Mouse (Mus musculus) heart, embryonic 13.5 days (tissue): ENCODE measurements at regions not wholly inside any gene's neighbourhood (a gene's known extent, or its start where the extent isn't known, plus 50 kb on each side); places are given as distances from the start of the nearest gene placed in this dataset.

ENCODE experiments used
- ATAC-seq: fragments of 200-750 bp; cut with Nextera tagmentation; 2 replicates; pipeline ENCODE4 v1.8.0; 2017; ENCODE audit warnings: moderate TSS enrichment; ENCODE audit not compliant: insufficient number of reproducible peaks, low FRiP score, low TSS enrichment; ENCODE audit errors: extremely low read depth
- H3K27ac ChIP-seq: fragments of 300-500 bp; sonication (generic); replicated peaks from 2 replicates; pipeline ENCODE4 v1.5.1; 2015; ENCODE audit warnings: moderate library complexity, mild to moderate bottlenecking, inconsistent platforms
- H3K27me3 ChIP-seq: fragments of 300-500 bp; sonication (generic); replicated peaks from 2 replicates; pipeline ENCODE4 v1.6.1; 2015; ENCODE audit warnings: mild to moderate bottlenecking, inconsistent platforms
- H3K36me3 ChIP-seq: fragments of 300-500 bp; sonication (generic); 2 replicates; pipeline ENCODE4 v1.6.1; 2015; ENCODE audit warnings: mild to moderate bottlenecking, inconsistent platforms
- H3K4me1 ChIP-seq: fragments of 300-500 bp; sonication (generic); 2 replicates; pipeline ENCODE4 v1.6.1; 2015; ENCODE audit warnings: inconsistent platforms
- H3K4me2 ChIP-seq: fragments of 300-500 bp; sonication (generic); 2 replicates; pipeline ENCODE4 v1.6.1; 2015; ENCODE audit warnings: inconsistent platforms, mild to moderate bottlenecking, moderate library complexity
- H3K4me3 ChIP-seq: fragments of 300-500 bp; sonication (generic); 2 replicates; pipeline ENCODE4 v1.5.1; 2015; ENCODE audit warnings: moderate library complexity, mild to moderate bottlenecking, inconsistent platforms
- H3K9ac ChIP-seq: fragments of 300-500 bp; sonication (generic); 2 replicates; pipeline ENCODE4 v1.6.1; 2015; ENCODE audit warnings: inconsistent platforms, mild to moderate bottlenecking, moderate library complexity
- H3K9me3 ChIP-seq: fragments of 300-500 bp; sonication (generic); 2 replicates; pipeline ENCODE4 v1.6.1; 2016; ENCODE audit warnings: inconsistent platforms
- WGBS: fragments of 180-500 bp; shearing (Covaris S2); methylation state at CpG from one replicate; pipeline ENCODE4 v1.1.7; 2015; ENCODE audit warnings: mixed read lengths; 5-methylcytosine and 5-hydroxymethylcytosine counted together

GRCm38 (mm10) chr10:12092521-12092920, 749.3 kb downstream of the Epm2a start:
- no peaks in the 10 kb centered on the region for H3K4me1 ChIP-seq
- no peaks in the 10 kb centered on the region for H3K27me3 ChIP-seq
- no peak overlapping the region for H3K27ac ChIP-seq
- H3K4me3 ChIP-seq, result no peak overlapping the region
- no peak overlapping the region for H3K9ac ChIP-seq
- WGBS, result 41% methylated on average over 1 of the region's 1 CpGs
- no peaks in the 10 kb centered on the region for H3K9me3 ChIP-seq
- H3K4me2 ChIP-seq, result no peak overlapping the region
- ATAC-seq, result no peak
- no peaks in the 10 kb centered on the region for H3K36me3 ChIP-seq

GRCm38 (mm10) chr10:12096678-12097077, 753.5 kb downstream of the Epm2a start:
- no peak overlapping the region for H3K9ac ChIP-seq
- H3K27me3 ChIP-seq, result no peaks in the 10 kb centered on the region
- no peak for ATAC-seq
- H3K4me1 ChIP-seq, result no peaks in the 10 kb centered on the region
- H3K27ac ChIP-seq, result no peak overlapping the region
- H3K36me3 ChIP-seq, result no peaks in the 10 kb centered on the region
- no peaks in the 10 kb centered on the region for H3K9me3 ChIP-seq
- WGBS, result 72% methylated on average over 3 of the region's 3 CpGs
- no peak overlapping the region for H3K4me2 ChIP-seq
- no peak overlapping the region for H3K4me3 ChIP-seq

GRCm38 (mm10) chr10:12107001-12107418, 762.2 kb downstream of the Utrn start:
- Histone ChIP-seq H3K4me2 (no peak overlapping the region), H3K9ac (no peak overlapping the region), H3K36me3 (no peaks in the 10 kb centered on the region), H3K27ac (no peak overlapping the region), H3K4me1 (no peaks in the 10 kb centered on the region), H3K27me3 (no peaks in the 10 kb centered on the region), H3K9me3 (no peaks in the 10 kb centered on the region), H3K4me3 (no peak overlapping the region)
- no peak for ATAC-seq

GRCm38 (mm10) chr10:12111720-12112119, 757.4 kb downstream of the Utrn start:
- WGBS, result 68% methylated on average over 1 of the region's 1 CpGs

GRCm38 (mm10) chr10:12115767-12116166, 753.4 kb downstream of the Utrn start:
- Histone ChIP-seq H3K4me3 (no peak overlapping the region), H3K9ac (no peak overlapping the region), H3K27me3 (no peaks in the 10 kb centered on the region), H3K36me3 (no peaks in the 10 kb centered on the region), H3K27ac (no peak overlapping the region), H3K4me1 (peaks cover 11% of the 10 kb centered on the region; the same call in 1 of the 2 replicates), H3K9me3 (no peaks in the 10 kb centered on the region), H3K4me2 (no peak overlapping the region)
- WGBS, result 77% methylated on average over 3 of the region's 3 CpGs
- no peak for ATAC-seq

More at GRCm38 (mm10) chr10:12111720-12112119, 757.4 kb downstream of the Utrn start:
- Histone ChIP-seq H3K27ac (no peak overlapping the region), H3K9ac (no peak overlapping the region), H3K4me2 (no peak overlapping the region), H3K27me3 (no peaks in the 10 kb centered on the region), H3K4me3 (no peak overlapping the region), H3K36me3 (no peaks in the 10 kb centered on the region), H3K9me3 (no peaks in the 10 kb centered on the region), H3K4me1 (0 out of 2 replicates have a peak, but pooled peaks cover 6% of the 10 kb centered on the region)
- ATAC-seq, result no peak

- 25% methylated on average over 6 of the region's 6 CpGs for WGBS
- peak overlapping the region; percentile 48 for H3K27ac ChIP-seq
- ATAC-seq, result no peak
- H3K9ac ChIP-seq, result peak overlapping the region; percentile 4; the same call in 1 of the 2 replicates
- H3K27me3 ChIP-seq, result no peaks in the 10 kb centered on the region
- H3K4me1 ChIP-seq, result peaks cover 11% of the 10 kb centered on the region; the same call in 1 of the 2 replicates
- peak overlapping the region; percentile 30 for H3K4me2 ChIP-seq
- no peak overlapping the region for H3K4me3 ChIP-seq
- no peaks in the 10 kb centered on the region for H3K9me3 ChIP-seq
- H3K36me3 ChIP-seq, result no peaks in the 10 kb centered on the region
Measured at GRCm38 (mm10) chr10:12116662-12117303, 752.4 kb downstream of the Utrn start.

- Histone ChIP-seq H3K27me3 (no peaks in the 10 kb centered on the region), H3K9ac (no peak overlapping the region), H3K4me1 (no peaks in the 10 kb centered on the region), H3K4me2 (no peak overlapping the region), H3K27ac (no peak overlapping the region), H3K36me3 (no peaks in the 10 kb centered on the region), H3K4me3 (no peak overlapping the region), H3K9me3 (no peaks in the 10 kb centered on the region)
- 70% methylated on average over 2 of the region's 2 CpGs for WGBS
- ATAC-seq, result no peak
Measured at GRCm38 (mm10) chr10:12124272-12124671, 744.9 kb downstream of the Utrn start.

- H3K4me3 ChIP-seq, result no peak overlapping the region
- H3K27me3 ChIP-seq, result no peaks in the 10 kb centered on the region
- no peak overlapping the region for H3K9ac ChIP-seq
- H3K4me2 ChIP-seq, result no peak overlapping the region
- no peaks in the 10 kb centered on the region for H3K9me3 ChIP-seq
- no peak for ATAC-seq
- 61% methylated on average over 3 of the region's 3 CpGs for WGBS
- H3K36me3 ChIP-seq, result no peaks in the 10 kb centered on the region
- H3K27ac ChIP-seq, result no peak overlapping the region
- no peaks in the 10 kb centered on the region for H3K4me1 ChIP-seq
Measured at GRCm38 (mm10) chr10:12129486-12129885, 739.7 kb downstream of the Utrn start.

GRCm38 (mm10) chr10:12144691-12145090, 724.5 kb downstream of the Utrn start:
- Histone ChIP-seq H3K4me1 (no peaks in the 10 kb centered on the region), H3K4me3 (no peak overlapping the region), H3K9me3 (no peaks in the 10 kb centered on the region), H3K27ac (no peak overlapping the region), H3K27me3 (no peaks in the 10 kb centered on the region), H3K36me3 (no peaks in the 10 kb centered on the region), H3K9ac (no peak overlapping the region), H3K4me2 (no peak overlapping the region)
- 39% methylated on average over 1 of the region's 1 CpGs for WGBS
- no peak for ATAC-seq

GRCm38 (mm10) chr10:12146942-12147537, 722.1 kb downstream of the Utrn start:
- 78% methylated on average over 9 of the region's 9 CpGs for WGBS
- H3K9me3 ChIP-seq, result no peaks in the 10 kb centered on the region
- no peaks in the 10 kb centered on the region for H3K27me3 ChIP-seq
- no peak for ATAC-seq
- no peak overlapping the region for H3K4me3 ChIP-seq
- H3K4me1 ChIP-seq, result no peaks in the 10 kb centered on the region
- no peaks in the 10 kb centered on the region for H3K36me3 ChIP-seq
- H3K9ac ChIP-seq, result no peak overlapping the region
- no peak overlapping the region for H3K27ac ChIP-seq
- no peak overlapping the region for H3K4me2 ChIP-seq

- H3K27me3 ChIP-seq, result no peaks in the 10 kb centered on the region
- ATAC-seq, result no peak
- no peaks in the 10 kb centered on the region for H3K9me3 ChIP-seq
- 64% methylated on average over 3 of the region's 3 CpGs for WGBS
- H3K27ac ChIP-seq, result no peak overlapping the region
- no peak overlapping the region for H3K4me2 ChIP-seq
- H3K36me3 ChIP-seq, result no peaks in the 10 kb centered on the region
- H3K4me3 ChIP-seq, result no peak overlapping the region
- H3K9ac ChIP-seq, result no peak overlapping the region
- no peaks in the 10 kb centered on the region for H3K4me1 ChIP-seq
Measured at GRCm38 (mm10) chr10:12170243-12170642, 698.9 kb downstream of the Utrn start.

- ATAC-seq, result no peak
- Histone ChIP-seq H3K27ac (no peak overlapping the region), H3K36me3 (no peaks in the 10 kb centered on the region), H3K9me3 (no peaks in the 10 kb centered on the region), H3K27me3 (no peaks in the 10 kb centered on the region), H3K9ac (no peak overlapping the region), H3K4me3 (no peak overlapping the region), H3K4me2 (no peak overlapping the region), H3K4me1 (no peaks in the 10 kb centered on the region)
- WGBS, result 76% methylated on average over 14 of the region's 14 CpGs
Measured at GRCm38 (mm10) chr10:12174200-12174818, 694.9 kb downstream of the Utrn start.
